Mouse (Mus musculus): ENCODE results near the gene Nell1. TPM values are rescaled to one million over a fixed set of nuclear protein-coding genes. Genes with fewer than 3 reads are reported as not detected.

Nell1 gene
- total and polyA plus RNA-seq, 2 experiments from 2014 or later, result 56.9 to 68.7 TPM

- no peaks in the 10 kb centered on the region for H3K4me1 ChIP-seq (ENCODE audit: insufficient read depth, low read length)
- no peaks in the 10 kb centered on the region for H3K36me3 ChIP-seq (ENCODE audit: insufficient read depth, low read length)
- H3K27me3 ChIP-seq (ENCODE audit: insufficient read depth, low read length), result no peaks in the 10 kb centered on the region
- no peak overlapping the region for H3K9ac ChIP-seq (replicated peaks; ENCODE audit: low read length, poor library complexity, severe bottlenecking)
- no peak for DNase-seq (ENCODE audit: low spot score)
- H3K4me3 ChIP-seq (ENCODE audit: low read depth, low read length), result no peak overlapping the region
- no peaks in the 10 kb centered on the region for H3K9me3 ChIP-seq (ENCODE audit: low read length)
- no peak overlapping the region for H3K4me2 ChIP-seq (ENCODE audit: low read depth, low read length, poor library complexity, severe bottlenecking)
- H3K27ac ChIP-seq (ENCODE audit: low read depth, low read length), result no peak overlapping the region
- WGBS, result 66% methylated on average over 2 of the region's 2 CpGs
- TF ChIP-seq CTCF (IDR thresholded peaks at IDR 0.05), result no peak
- no peak for ATAC-seq (ENCODE audit: low FRiP score)
Observed at GRCm38 (mm10) chr7:50005268-50005667, 30.6 kb downstream of the Nell1 start.

- no peak overlapping the region for H3K9ac ChIP-seq (replicated peaks; ENCODE audit: low read length, poor library complexity, severe bottlenecking)
- 61% methylated on average over 13 of the region's 13 CpGs for WGBS
- ATAC-seq (ENCODE audit: low FRiP score) (no peak), DNase-seq (ENCODE audit: low spot score) (no peak)
- H3K36me3 ChIP-seq (ENCODE audit: insufficient read depth, low read length), result no peaks in the 10 kb centered on the region
- TF ChIP-seq CTCF (IDR thresholded peaks at IDR 0.05), result no peak
- no peaks in the 10 kb centered on the region for H3K4me1 ChIP-seq (ENCODE audit: insufficient read depth, low read length)
- no peaks in the 10 kb centered on the region for H3K9me3 ChIP-seq (ENCODE audit: low read length)
- H3K4me2 ChIP-seq (ENCODE audit: low read depth, low read length, poor library complexity, severe bottlenecking), result no peak overlapping the region
- no peak overlapping the region for H3K4me3 ChIP-seq (ENCODE audit: low read depth, low read length)
- H3K27me3 ChIP-seq (ENCODE audit: insufficient read depth, low read length), result no peaks in the 10 kb centered on the region
- no peak overlapping the region for H3K27ac ChIP-seq (ENCODE audit: low read depth, low read length)
Observed at GRCm38 (mm10) chr7:50035187-50036153, 60.8 kb downstream of the Nell1 start.

- H3K36me3 ChIP-seq (ENCODE audit: insufficient read depth, low read length), result no peaks in the 10 kb centered on the region
- TF ChIP-seq CTCF (IDR thresholded peaks at IDR 0.05), result no peak
- H3K4me3 ChIP-seq (ENCODE audit: low read depth, low read length), result no peak overlapping the region
- H3K4me2 ChIP-seq (ENCODE audit: low read depth, low read length, poor library complexity, severe bottlenecking), result no peak overlapping the region
- ATAC-seq (ENCODE audit: low FRiP score), result no peak
- 58% methylated on average over 6 of the region's 6 CpGs for WGBS
- no peaks in the 10 kb centered on the region for H3K9me3 ChIP-seq (ENCODE audit: low read length)
- H3K4me1 ChIP-seq (ENCODE audit: insufficient read depth, low read length), result no peaks in the 10 kb centered on the region
- H3K27me3 ChIP-seq (ENCODE audit: insufficient read depth, low read length), result no peaks in the 10 kb centered on the region
- H3K27ac ChIP-seq (ENCODE audit: low read depth, low read length), result no peak overlapping the region
- H3K9ac ChIP-seq (replicated peaks; ENCODE audit: low read length, poor library complexity, severe bottlenecking), result no peak overlapping the region
- DNase-seq (ENCODE audit: low spot score), result no peak
Observed at GRCm38 (mm10) chr7:50041112-50041511, 66.4 kb downstream of the Nell1 start.

GRCm38 (mm10) chr7:50050144-50050543, 75.5 kb downstream of the Nell1 start:
- H3K4me2 ChIP-seq (ENCODE audit: low read depth, low read length, poor library complexity, severe bottlenecking), result no peak overlapping the region
- DNase-seq (ENCODE audit: low spot score), result no peak
- no peaks in the 10 kb centered on the region for H3K36me3 ChIP-seq (ENCODE audit: insufficient read depth, low read length)
- no peaks in the 10 kb centered on the region for H3K27me3 ChIP-seq (ENCODE audit: insufficient read depth, low read length)
- no peaks in the 10 kb centered on the region for H3K9me3 ChIP-seq (ENCODE audit: low read length)
- TF ChIP-seq CTCF (IDR thresholded peaks at IDR 0.05), result no peak
- no peaks in the 10 kb centered on the region for H3K4me1 ChIP-seq (ENCODE audit: insufficient read depth, low read length)
- no peak for ATAC-seq (ENCODE audit: low FRiP score)
- H3K4me3 ChIP-seq (ENCODE audit: low read depth, low read length), result no peak overlapping the region
- 89% methylated on average over 4 of the region's 4 CpGs for WGBS
- H3K9ac ChIP-seq (replicated peaks; ENCODE audit: low read length, poor library complexity, severe bottlenecking), result no peak overlapping the region
- H3K27ac ChIP-seq (ENCODE audit: low read depth, low read length), result no peak overlapping the region

GRCm38 (mm10) chr7:50053704-50054103, 79.0 kb downstream of the Nell1 start:
- Histone ChIP-seq H3K36me3 (ENCODE audit: insufficient read depth, low read length) (no peaks in the 10 kb centered on the region), H3K27me3 (ENCODE audit: insufficient read depth, low read length) (no peaks in the 10 kb centered on the region), H3K4me1 (ENCODE audit: insufficient read depth, low read length) (no peaks in the 10 kb centered on the region), H3K4me3 (ENCODE audit: low read depth, low read length) (no peak overlapping the region), H3K27ac (ENCODE audit: low read depth, low read length) (no peak overlapping the region), H3K4me2 (ENCODE audit: low read depth, low read length, poor library complexity, severe bottlenecking) (no peak overlapping the region), H3K9me3 (ENCODE audit: low read length) (no peaks in the 10 kb centered on the region), H3K9ac (replicated peaks; ENCODE audit: low read length, poor library complexity, severe bottlenecking) (no peak overlapping the region)
- 95% methylated on average over 2 of the region's 2 CpGs for WGBS
- no peak for TF ChIP-seq CTCF (IDR thresholded peaks at IDR 0.05)
- ATAC-seq (ENCODE audit: low FRiP score) (no peak), DNase-seq (ENCODE audit: low spot score) (no peak)

GRCm38 (mm10) chr7:50094461-50094860, 119.8 kb downstream of the Nell1 start:
- no peaks in the 10 kb centered on the region for H3K4me1 ChIP-seq (ENCODE audit: insufficient read depth, low read length)
- no peak for ATAC-seq (ENCODE audit: low FRiP score)
- no peak for TF ChIP-seq CTCF (IDR thresholded peaks at IDR 0.05)
- H3K9ac ChIP-seq (replicated peaks; ENCODE audit: low read length, poor library complexity, severe bottlenecking), result no peak overlapping the region
- WGBS, result 72% methylated on average over 5 of the region's 5 CpGs
- H3K4me2 ChIP-seq (ENCODE audit: low read depth, low read length, poor library complexity, severe bottlenecking), result no peak overlapping the region
- no peak overlapping the region for H3K4me3 ChIP-seq (ENCODE audit: low read depth, low read length)
- H3K9me3 ChIP-seq (ENCODE audit: low read length), result no peaks in the 10 kb centered on the region
- no peaks in the 10 kb centered on the region; the same call in 1 of the 2 replicates for H3K36me3 ChIP-seq (ENCODE audit: insufficient read depth, low read length)
- no peaks in the 10 kb centered on the region for H3K27me3 ChIP-seq (ENCODE audit: insufficient read depth, low read length)
- no peak for DNase-seq (ENCODE audit: low spot score)
- H3K27ac ChIP-seq (ENCODE audit: low read depth, low read length), result no peak overlapping the region
